Mouse (Mus musculus): ENCODE measurements at regions not wholly inside any gene's neighbourhood (a gene's known extent, or its start where the extent isn't known, plus 50 kb on each side); places are given as distances from the start of the nearest gene placed in this dataset.

DNA sequence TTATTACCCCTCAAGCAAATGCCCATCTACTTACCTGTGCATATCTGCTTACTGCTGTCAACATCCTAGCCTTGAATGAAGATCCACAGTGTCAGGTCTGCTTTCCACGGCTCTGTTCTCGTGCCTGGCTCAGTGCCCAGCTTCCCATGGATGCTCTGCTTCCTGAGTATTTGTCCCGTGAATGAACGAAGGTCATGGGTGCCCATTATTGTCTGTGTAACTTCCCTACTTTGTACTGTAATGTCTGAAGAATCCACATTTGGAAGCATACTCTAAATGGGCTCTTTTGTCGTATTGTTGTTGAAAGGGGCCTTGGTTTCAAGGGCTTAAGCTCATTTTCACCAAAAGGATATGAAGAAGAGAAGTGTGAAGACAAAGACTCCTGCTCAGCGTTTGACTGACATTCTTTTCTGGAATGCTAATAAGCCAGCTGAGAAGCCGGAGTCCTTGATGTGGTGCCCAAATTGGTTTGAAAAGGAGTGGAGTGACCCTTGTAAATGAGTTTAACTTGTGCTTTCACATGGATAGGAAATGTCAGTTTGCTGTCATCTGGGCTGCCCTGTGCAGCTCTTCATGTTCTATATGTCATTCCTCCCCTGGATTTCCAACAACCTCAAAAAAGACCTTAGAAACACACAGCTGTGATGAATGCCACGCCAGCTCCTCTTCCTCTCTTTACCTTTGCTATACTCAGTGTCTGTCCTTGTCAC, 386.0 kb downstream of the Serpinb8 start:
- Histone ChIP-seq H3K27me3 (replicated peaks) (no peaks in the 10 kb centered on the region), H3K4me3 (replicated peaks in 1 of 3; ENCODE audit: low read depth in 2 of 3, low read length in 2 of 3, poor library complexity in 1 of 3) (no peak overlapping the region), H3K4me2 (ENCODE audit: insufficient read depth, low read depth, poor library complexity, severe bottlenecking) (no peak overlapping the region), H3K27ac (ENCODE audit: insufficient read depth, low read depth) (no peak overlapping the region), H3K79me2 (replicated peaks; ENCODE audit: control insufficient read depth, extremely low read depth, insufficient read depth, poor library complexity, severe bottlenecking) (no peaks in the 10 kb centered on the region), H3K9me3 (replicated peaks; ENCODE audit: low read length) (no peaks in the 10 kb centered on the region), H3K4me1 (ENCODE audit: control insufficient read depth in 1 of 2, insufficient read depth in 2 of 2) (no peaks in the 10 kb centered on the region), H3K9ac (ENCODE audit: insufficient read depth, low read depth) (no peak overlapping the region), H3K36me3 (replicated peaks in 1 of 2; ENCODE audit: control insufficient read depth in 1 of 2, insufficient read depth in 1 of 2, low read length in 1 of 2) (no peaks in the 10 kb centered on the region)
- TF ChIP-seq IRF4 (IDR thresholded peaks at IDR 0.05; ENCODE audit: low read depth, low read length): no peak
- TF ChIP-seq ETS1 (conservative IDR thresholded peaks at IDR 0.05; ENCODE audit: low read depth, low read length): no peak
- TF ChIP-seq MEF2A (IDR thresholded peaks at IDR 0.05; ENCODE audit: borderline replicate concordance, low read depth, low read length): no peak
- TF ChIP-seq SMC3 (IDR thresholded peaks at IDR 0.05; ENCODE audit: low read depth, low read length): no peak
- TF ChIP-seq JUN (IDR thresholded peaks at IDR 0.05; ENCODE audit: insufficient read depth, low read depth, low read length): no peak
- TF ChIP-seq CHD1 (IDR thresholded peaks at IDR 0.05; ENCODE audit: low read depth, low read length): no peak
- no peak for TF ChIP-seq CHD2 (IDR thresholded peaks at IDR 0.05; ENCODE audit: low read length)
- no peak for TF ChIP-seq EP300 (IDR thresholded peaks at IDR 0.05; ENCODE audit: low read length)
- no peak for TF ChIP-seq POLR2A (IDR thresholded peaks at IDR 0.05; ENCODE audit: low read depth, low read length)
- no peak for DNase-seq (ENCODE audit: extremely low read depth)
- dilution Hi-C loops (cut with MboI; ENCODE audit: extremely low pct_ligation_motif_present, extremely low pct_unique_long_range_greater_than_20kb, low sequenced_read_pairs): no loop called here
- in situ Hi-C loops (cut with MboI; ENCODE audit: low pct_ligation_motif_present, low pct_unique_long_range_greater_than_20kb, low sequenced_read_pairs): no loop called here

DNA sequence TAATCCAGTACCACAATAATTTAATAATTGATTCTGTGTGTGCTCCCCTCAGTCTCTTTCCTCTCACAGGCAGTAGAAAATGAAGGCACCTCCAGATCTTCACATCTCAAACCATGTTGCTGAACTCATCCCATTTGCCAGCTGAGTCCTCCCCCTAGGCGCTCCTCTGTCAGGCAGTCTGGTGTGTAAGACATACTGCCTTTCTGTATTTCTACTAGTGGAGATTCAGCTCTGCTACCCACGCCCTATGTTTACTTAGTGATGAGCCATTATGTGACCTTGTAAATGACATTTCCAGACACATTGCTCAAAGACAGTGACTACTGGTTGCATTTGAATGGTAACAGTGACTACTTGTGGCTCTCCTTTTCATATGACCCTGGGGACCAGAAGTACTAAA, 387.9 kb downstream of the Serpinb8 start:
- DNase-seq (ENCODE audit: extremely low read depth): no peak
- in situ Hi-C loops (cut with MboI; ENCODE audit: low pct_ligation_motif_present, low pct_unique_long_range_greater_than_20kb, low sequenced_read_pairs) (no loop called here), dilution Hi-C loops (cut with MboI; ENCODE audit: extremely low pct_ligation_motif_present, extremely low pct_unique_long_range_greater_than_20kb, low sequenced_read_pairs) (no loop called here)
- H3K4me3 ChIP-seq (replicated peaks in 1 of 3; ENCODE audit: low read depth in 2 of 3, low read length in 2 of 3, poor library complexity in 1 of 3): no peak overlapping the region
- no peak for TF ChIP-seq CTCF (conservative IDR thresholded peaks at IDR 0.05 in 1 of 2, IDR thresholded peaks at IDR 0.05 in 1 of 2; ENCODE audit: low read depth in 2 of 2, low read length in 2 of 2)
- no peak for TF ChIP-seq ZNF384 (IDR thresholded peaks at IDR 0.05; ENCODE audit: low read depth, low read length)
- no peak for TF ChIP-seq SIN3A (IDR thresholded peaks at IDR 0.05; ENCODE audit: low read length)
- TF ChIP-seq ZKSCAN1 (IDR thresholded peaks at IDR 0.05; ENCODE audit: borderline replicate concordance, low read depth, low read length): no peak
- TF ChIP-seq MXI1 (IDR thresholded peaks at IDR 0.05; ENCODE audit: low read depth, low read length): no peak
- no peak for TF ChIP-seq EP300 (IDR thresholded peaks at IDR 0.05; ENCODE audit: low read length)
- no peak for TF ChIP-seq BHLHE40 (IDR thresholded peaks at IDR 0.05; ENCODE audit: low read depth, low read length)
- no peak for TF ChIP-seq PAX5 (IDR thresholded peaks at IDR 0.05; ENCODE audit: low read length)
- no peak for TF ChIP-seq RCOR1 (conservative IDR thresholded peaks at IDR 0.05; ENCODE audit: low read depth, low read length)
- TF ChIP-seq NELFE (IDR thresholded peaks at IDR 0.05; ENCODE audit: low read depth, low read length): no peak
- TF ChIP-seq CHD1 (IDR thresholded peaks at IDR 0.05; ENCODE audit: low read depth, low read length): no peak
- TF ChIP-seq MAFK (IDR thresholded peaks at IDR 0.05; ENCODE audit: insufficient replicate concordance, low read length): no peak
- TF ChIP-seq GABPA (IDR thresholded peaks at IDR 0.05; ENCODE audit: insufficient replicate concordance, low read depth, low read length): no peak
- TF ChIP-seq E2F4 (IDR thresholded peaks at IDR 0.05; ENCODE audit: insufficient replicate concordance, low read depth, low read length): no peak
- no peaks in the 10 kb centered on the region for H3K4me1 ChIP-seq (ENCODE audit: control insufficient read depth in 1 of 2, insufficient read depth in 2 of 2)
- H3K4me2 ChIP-seq (ENCODE audit: insufficient read depth, low read depth, poor library complexity, severe bottlenecking): no peak overlapping the region
- H3K27me3 ChIP-seq (replicated peaks): no peaks in the 10 kb centered on the region
- no peaks in the 10 kb centered on the region for H3K79me2 ChIP-seq (replicated peaks; ENCODE audit: control insufficient read depth, extremely low read depth, insufficient read depth, poor library complexity, severe bottlenecking)
- no peaks in the 10 kb centered on the region for H3K9me3 ChIP-seq (replicated peaks; ENCODE audit: low read length)
- no peak overlapping the region for H3K9ac ChIP-seq (ENCODE audit: insufficient read depth, low read depth)
- H3K27ac ChIP-seq (ENCODE audit: insufficient read depth, low read depth): no peak overlapping the region
- no peaks in the 10 kb centered on the region for H3K36me3 ChIP-seq (replicated peaks in 1 of 2; ENCODE audit: control insufficient read depth in 1 of 2, insufficient read depth in 1 of 2, low read length in 1 of 2)
